Comparison of ENCODE assay signal across 9 mouse cellular contexts in genomic region chr7:35948794-35949193, GRCm38 (mm10).
DNase-seq lines count a peak whose midpoint lies in the region; ATAC-seq and TF ChIP-seq lines count a peak whose summit lies in the region.
"Had no signal": no experiment of that assay in that cellular context is flagged by ENCODE, and none has a peak within 500 bp of the region (broad histone marks: within the 10 kb centered on the region; RNA-seq: fewer than 3 reads in every experiment).

No protein-coding gene starts in this region.

- no peak overlapping the region for H3K27ac ChIP-seq in kidney, postnatal 0 days
- no peak overlapping the region for H3K27ac ChIP-seq in embryonic facial prominence, embryonic 12.5 days
- no peak overlapping the region for H3K27ac ChIP-seq in hindbrain, embryonic 14.5 days
- no peak overlapping the region for H3K27ac ChIP-seq in midbrain, embryonic 13.5 days

- H3K9ac ChIP-seq in kidney, postnatal 0 days (ENCODE audit: low read depth, low read length) = no peak overlapping the region
- no peak overlapping the region for H3K9ac ChIP-seq in embryonic facial prominence, embryonic 12.5 days
- H3K9ac ChIP-seq in hindbrain, embryonic 14.5 days = no peak overlapping the region; the same call in 1 of the 2 replicates
- H3K9ac ChIP-seq in midbrain, embryonic 13.5 days (replicated peaks) = no peak overlapping the region

- 11% methylated on average over 6 of the region's 6 CpGs for WGBS in kidney, postnatal 0 days
- 6% methylated on average over 6 of the region's 6 CpGs for WGBS in embryonic facial prominence, embryonic 12.5 days
- 12% methylated on average over 6 of the region's 6 CpGs for WGBS in hindbrain, embryonic 14.5 days
- WGBS in midbrain, embryonic 13.5 days = 9% methylated on average over 6 of the region's 6 CpGs

- H3K27me3 ChIP-seq in kidney, postnatal 0 days (ENCODE audit: insufficient read depth, low read length) = no peaks in the 10 kb centered on the region
- no peaks in the 10 kb centered on the region for H3K27me3 ChIP-seq in embryonic facial prominence, embryonic 12.5 days
- H3K27me3 ChIP-seq in hindbrain, embryonic 14.5 days (ENCODE audit: control insufficient read depth, insufficient read depth, low read length) = no peaks in the 10 kb centered on the region
- peaks cover 10% of the 10 kb centered on the region; the same call in 1 of the 2 replicates for H3K27me3 ChIP-seq in midbrain, embryonic 13.5 days

- no peak for TF ChIP-seq CTCF in kidney, postnatal 0 days (IDR thresholded peaks at IDR 0.05; ENCODE audit: low read depth)

- DNase-seq in kidney, postnatal 0 days (ENCODE audit: low spot score) = peak; percentile 43
- no peak for DNase-seq in kidney, postnatal 25 days
- DNase-seq in hindbrain, embryonic 14.5 days (ENCODE audit: low spot score) = peak; percentile 27
- no peak for DNase-seq in urinary bladder, adult 2 months (ENCODE audit: low spot score)
- DNase-seq in adrenal gland, postnatal 14 days = no peak
- no peak for DNase-seq in cerebellum, adult 9-10 months
- DNase-seq: thymus, adult 18-20 months had no signal

- H3K4me1 ChIP-seq in kidney, postnatal 0 days (replicated peaks; ENCODE audit: insufficient read depth, low read length) = no peaks in the 10 kb centered on the region
- H3K4me1 ChIP-seq in embryonic facial prominence, embryonic 12.5 days = peaks cover 5% of the 10 kb centered on the region
- H3K4me1 ChIP-seq in hindbrain, embryonic 14.5 days (replicated peaks; ENCODE audit: control insufficient read depth, insufficient read depth, low read length) = peaks cover 14% of the 10 kb centered on the region
- H3K4me1 ChIP-seq in midbrain, embryonic 13.5 days (replicated peaks) = peaks cover 14% of the 10 kb centered on the region

- no peak overlapping the region for H3K4me3 ChIP-seq in kidney, postnatal 0 days (replicated peaks; ENCODE audit: low read depth, low read length)
- peak overlapping the region; percentile 3; the same call in 1 of the 2 replicates for H3K4me3 ChIP-seq in embryonic facial prominence, embryonic 12.5 days
- H3K4me3 ChIP-seq in hindbrain, embryonic 14.5 days (replicated peaks; ENCODE audit: low read length) = no peak overlapping the region
- 0 out of 2 replicates have a peak overlapping the region, but pooled peaks have one; percentile 17 for H3K4me3 ChIP-seq in midbrain, embryonic 13.5 days (replicated peaks)

- H3K9me3 ChIP-seq in kidney, postnatal 0 days (replicated peaks; ENCODE audit: low read length) = no peaks in the 10 kb centered on the region
- no peaks in the 10 kb centered on the region for H3K9me3 ChIP-seq in embryonic facial prominence, embryonic 12.5 days
- H3K9me3 ChIP-seq in hindbrain, embryonic 14.5 days (ENCODE audit: control insufficient read depth, low read length) = no peaks in the 10 kb centered on the region
- H3K9me3 ChIP-seq in midbrain, embryonic 13.5 days = no peaks in the 10 kb centered on the region

- peak overlapping the region; percentile 19 for H3K4me2 ChIP-seq in kidney, postnatal 0 days (ENCODE audit: low read length)
- peak overlapping the region; percentile 35 for H3K4me2 ChIP-seq in embryonic facial prominence, embryonic 12.5 days (replicated peaks)
- H3K4me2 ChIP-seq in hindbrain, embryonic 14.5 days (replicated peaks) = peak overlapping the region; percentile 46
- peak overlapping the region; percentile 51 for H3K4me2 ChIP-seq in midbrain, embryonic 13.5 days (replicated peaks)

- no peaks in the 10 kb centered on the region for H3K36me3 ChIP-seq in kidney, postnatal 0 days (ENCODE audit: insufficient read depth, low read length)
- no peaks in the 10 kb centered on the region for H3K36me3 ChIP-seq in embryonic facial prominence, embryonic 12.5 days
- no peaks in the 10 kb centered on the region for H3K36me3 ChIP-seq in hindbrain, embryonic 14.5 days (replicated peaks; ENCODE audit: control insufficient read depth, insufficient read depth)
- no peaks in the 10 kb centered on the region for H3K36me3 ChIP-seq in midbrain, embryonic 13.5 days

- no peak for ATAC-seq in kidney, postnatal 0 days (replicated peaks; ENCODE audit: low FRiP score, low read depth)
- ATAC-seq in embryonic facial prominence, embryonic 12.5 days (ENCODE audit: insufficient number of reproducible peaks, insufficient read depth, low FRiP score, low TSS enrichment) = no peak
- no peak for ATAC-seq in hindbrain, embryonic 14.5 days (ENCODE audit: low FRiP score)
- peak; percentile 44; the same call in 1 of the 2 replicates for ATAC-seq in midbrain, embryonic 13.5 days

Comparison
In these comparisons a context has a peak if more than half of its experiments do, and no peak if none do; other contexts are left out.
1. DNase-seq: peak in kidney, postnatal 0 days (single experiment) and hindbrain, embryonic 14.5 days (single experiment); none in kidney, postnatal 25 days (0 of 2), urinary bladder, adult 2 months (single experiment), adrenal gland, postnatal 14 days (single experiment) and cerebellum, adult 9-10 months (single experiment).
2. H3K4me3 ChIP-seq: peak in embryonic facial prominence, embryonic 12.5 days (single experiment) and midbrain, embryonic 13.5 days (single experiment); none in kidney, postnatal 0 days (single experiment) and hindbrain, embryonic 14.5 days (single experiment).
3. Peak in every context shown above with its lines, with median percentiles within 50 percentile points of each other: H3K4me2 ChIP-seq.